Mouse (Mus musculus): Measurements from ENCODE around the gene Rps19bp1.

GRCm38 (mm10) chr15:80221031-80221430 is 43.1 kb downstream of the Rps19bp1 start:
- no peak for TF ChIP-seq CTCF (IDR thresholded peaks at IDR 0.05; ENCODE audit: extremely low read depth, insufficient read depth, low read length)
- TF ChIP-seq POLR2A (IDR thresholded peaks at IDR 0.05; ENCODE audit: extremely low read depth, insufficient read depth, low read length) = no peak

All from cortical plate, adult 2 months (tissue).